Comparison of ENCODE assay signal across 15 mouse cellular contexts in genomic region chr14:120404811-120405582, GRCm38 (mm10).
DNase-seq lines count a peak whose midpoint lies in the region; ATAC-seq and TF ChIP-seq lines count a peak whose summit lies in the region.
"Had no signal": no experiment of that assay in that cellular context is flagged by ENCODE, and none has a peak within 500 bp of the region (broad histone marks: within the 10 kb centered on the region; RNA-seq: fewer than 3 reads in every experiment).

No protein-coding gene starts in this region.

- H3K27me3 ChIP-seq in heart, adult 2 months (ENCODE audit: control insufficient read depth, insufficient read depth, low read length), result no peaks in the 10 kb centered on the region
- no peaks in the 10 kb centered on the region for H3K27me3 ChIP-seq in stomach, embryonic 16.5 days (ENCODE audit: control insufficient read depth, insufficient read depth, low read length)
- no peaks in the 10 kb centered on the region for H3K27me3 ChIP-seq in midbrain, embryonic 11.5 days (ENCODE audit: control insufficient read depth, insufficient read depth, low read length)

- no peak overlapping the region; the same call in 1 of the 2 replicates for H3K27ac ChIP-seq in heart, adult 2 months
- peak overlapping the region; percentile 89 for H3K27ac ChIP-seq in stomach, embryonic 16.5 days (ENCODE audit: low read length)
- no peak overlapping the region for H3K27ac ChIP-seq in midbrain, embryonic 11.5 days (ENCODE audit: low read depth, low read length)
- H3K27ac ChIP-seq: embryonic facial prominence, embryonic 10.5 days; forebrain, embryonic 10.5 days; liver, embryonic 14.5 days had no signal

- peaks cover 15% of the 10 kb centered on the region for H3K36me3 ChIP-seq in heart, adult 2 months (ENCODE audit: control insufficient read depth, insufficient read depth, low read length)
- H3K36me3 ChIP-seq in stomach, embryonic 16.5 days (ENCODE audit: control insufficient read depth, insufficient read depth, low read length), result 0 out of 2 replicates have a peak, but pooled peaks cover 11% of the 10 kb centered on the region
- no peaks in the 10 kb centered on the region for H3K36me3 ChIP-seq in midbrain, embryonic 11.5 days (ENCODE audit: control insufficient read depth, insufficient read depth, low read length)

- peaks cover 2% of the 10 kb centered on the region; the same call in 1 of the 2 replicates for H3K4me1 ChIP-seq in heart, adult 2 months (ENCODE audit: control insufficient read depth, insufficient read depth, low read length)
- H3K4me1 ChIP-seq in stomach, embryonic 16.5 days (ENCODE audit: control insufficient read depth, insufficient read depth, low read length), result peaks cover 14% of the 10 kb centered on the region
- no peaks in the 10 kb centered on the region for H3K4me1 ChIP-seq in midbrain, embryonic 11.5 days (ENCODE audit: control insufficient read depth, insufficient read depth, low read length)
- H3K4me1 ChIP-seq: embryonic facial prominence, embryonic 10.5 days; forebrain, embryonic 10.5 days had no signal

- no peak for TF ChIP-seq CTCF in heart, adult 2 months (IDR thresholded peaks at IDR 0.05)

- no peak overlapping the region for H3K9ac ChIP-seq in heart, adult 2 months (ENCODE audit: low read depth, low read length)
- peak overlapping the region; percentile 43 for H3K9ac ChIP-seq in stomach, embryonic 16.5 days (ENCODE audit: low read length)
- no peak overlapping the region for H3K9ac ChIP-seq in midbrain, embryonic 11.5 days (ENCODE audit: low read length)
- H3K9ac ChIP-seq: liver, embryonic 14.5 days had no signal

- no peak for TF ChIP-seq POLR2A in heart, adult 2 months (IDR thresholded peaks at IDR 0.05; ENCODE audit: insufficient read depth, low read depth, low read length)

- peak; percentile 69 for ATAC-seq in megakaryocyte, adult 5-6 weeks (ENCODE audit: poor library complexity, severe bottlenecking)
- no peak for ATAC-seq in stomach, embryonic 16.5 days (ENCODE audit: insufficient read depth, low FRiP score)
- ATAC-seq in midbrain, embryonic 11.5 days (ENCODE audit: low FRiP score), result no peak

- H3K9me3 ChIP-seq in stomach, embryonic 16.5 days (replicated peaks; ENCODE audit: control insufficient read depth, low read length), result no peaks in the 10 kb centered on the region
- H3K9me3 ChIP-seq in midbrain, embryonic 11.5 days (ENCODE audit: control insufficient read depth, low read length), result no peaks in the 10 kb centered on the region
- H3K9me3 ChIP-seq: embryonic facial prominence, embryonic 10.5 days; forebrain, embryonic 10.5 days had no signal

- WGBS in heart, adult 2 months, result 81% methylated on average over 17 of the region's 17 CpGs
- WGBS in stomach, embryonic 16.5 days, result 58% methylated on average over 17 of the region's 17 CpGs
- WGBS in midbrain, embryonic 11.5 days, result 91% methylated on average over 17 of the region's 17 CpGs

- H3K79me2 ChIP-seq in heart, adult 2 months (replicated peaks; ENCODE audit: control insufficient read depth, insufficient read depth, low read length), result 0 out of 2 replicates have a peak, but pooled peaks cover 2% of the 10 kb centered on the region

- intact Hi-C loops in heart, adult 2 months (cut with DNase I), result loop anchor here (5.0 to 10.0 kb wide), 2 partner anchors 257 to 330 kb away; no protein-coding TSS in a partner anchor

- H3K4me2 ChIP-seq in stomach, embryonic 16.5 days (ENCODE audit: low read depth, low read length), result no peak overlapping the region
- no peak overlapping the region for H3K4me2 ChIP-seq in midbrain, embryonic 11.5 days

- TF ChIP-seq EP300 in heart, adult 2 months (IDR thresholded peaks at IDR 0.05; ENCODE audit: insufficient read depth, low read depth, low read length), result no peak

- no peak overlapping the region for H3K4me3 ChIP-seq in heart, adult 2 months
- H3K4me3 ChIP-seq in stomach, embryonic 16.5 days (replicated peaks; ENCODE audit: low read length), result no peak overlapping the region
- no peak overlapping the region for H3K4me3 ChIP-seq in midbrain, embryonic 11.5 days (ENCODE audit: low read depth, low read length)
- H3K4me3 ChIP-seq: embryonic facial prominence, embryonic 10.5 days; forebrain, embryonic 10.5 days had no signal

- peak; percentile 83 for DNase-seq in heart, adult 11 months
- DNase-seq in heart, adult 2 months, result no peak
- DNase-seq in thymus, postnatal 4 days, result peak; percentile 18
- DNase-seq in thymus, postnatal 10 days (ENCODE audit: low spot score in 2 of 2), result no peak
- DNase-seq in midbrain, embryonic 11.5 days (ENCODE audit: low spot score, missing footprints), result no peak
- DNase-seq in layer of hippocampus, postnatal 25 days (ENCODE audit: extremely low spot score in 1 of 2, low spot score in 1 of 2), result no peak
- DNase-seq: adrenal gland, postnatal 10 days; cerebellum, adult 11-12 months; midbrain, embryonic 14.5 days; right cerebral cortex, postnatal 4 days had no signal

Comparison
In these comparisons a context has a peak if more than half of its experiments do, and no peak if none do; other contexts are left out.
1. DNase-seq: peak in heart, adult 11 months (single experiment) and thymus, postnatal 4 days (single experiment); none in heart, adult 2 months (0 of 2), thymus, postnatal 10 days (0 of 2), midbrain, embryonic 11.5 days (single experiment) and layer of hippocampus, postnatal 25 days (0 of 2).